Mouse (Mus musculus) T-helper 17 cell (primary cell): ENCODE measurements at regions not wholly inside any gene's neighbourhood (a gene's known extent, or its start where the extent isn't known, plus 50 kb on each side); places are given as distances from the start of the nearest gene placed in this dataset.
"Not testable (repeated sequence)": the region's sequence is repeated elsewhere in the genome, so short reads cannot be mapped to it uniquely, and the experiment has no call there.

Experiments used
- in situ Hi-C, 2 experiments: fragments of 300-600 bp; cut with MboI, MseI; formaldehyde crosslinking; loops; 1 replicate in 1 of 2; 2 replicates in 1 of 2; pipeline ENCODE4 v1.15.1; 2025; ENCODE audit warnings: high pct_unique_total_duplicates in 2 of 2

DNA sequence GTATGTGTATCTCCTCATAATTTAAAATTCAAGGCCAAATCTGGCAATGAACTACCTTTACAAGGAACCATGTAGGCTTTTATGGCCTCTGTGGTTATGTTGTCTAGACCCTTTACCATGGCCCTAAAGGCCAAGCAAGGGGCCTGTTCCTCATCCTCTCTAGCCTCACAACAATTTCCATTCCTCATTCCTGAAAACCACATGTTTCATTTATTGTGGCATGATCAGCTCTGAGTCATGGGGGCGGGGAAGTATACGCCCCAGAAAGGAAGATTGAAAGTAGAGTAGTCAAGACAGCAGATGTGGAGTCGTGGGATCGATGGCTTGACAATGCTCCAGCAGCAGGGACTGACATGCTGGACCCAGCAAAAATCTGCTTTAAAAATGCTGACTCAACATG, 326.8 kb upstream of the Rnf219 start:
- in situ Hi-C loops: no loop called here

DNA sequence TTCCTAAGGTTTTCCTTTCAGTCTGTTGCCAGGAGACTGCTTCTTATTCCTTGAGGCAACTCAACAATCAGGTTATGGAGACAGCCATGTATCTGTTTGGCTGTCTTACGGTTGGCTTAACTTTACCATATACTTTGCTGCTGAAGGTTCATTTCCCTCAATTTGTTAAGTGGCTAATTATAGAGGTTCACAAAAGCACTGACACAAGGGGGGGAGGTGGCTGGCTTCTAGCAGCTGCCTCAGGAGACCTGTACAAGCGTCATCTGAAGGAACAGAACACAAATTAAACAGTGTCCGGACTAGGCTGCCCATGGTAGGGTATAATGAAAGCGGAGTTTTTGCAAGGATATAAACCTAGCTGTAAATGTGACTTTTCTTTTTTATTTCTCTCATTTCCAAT, 305.0 kb upstream of the Rnf219 start:
- in situ Hi-C loops: no loop called here

DNA sequence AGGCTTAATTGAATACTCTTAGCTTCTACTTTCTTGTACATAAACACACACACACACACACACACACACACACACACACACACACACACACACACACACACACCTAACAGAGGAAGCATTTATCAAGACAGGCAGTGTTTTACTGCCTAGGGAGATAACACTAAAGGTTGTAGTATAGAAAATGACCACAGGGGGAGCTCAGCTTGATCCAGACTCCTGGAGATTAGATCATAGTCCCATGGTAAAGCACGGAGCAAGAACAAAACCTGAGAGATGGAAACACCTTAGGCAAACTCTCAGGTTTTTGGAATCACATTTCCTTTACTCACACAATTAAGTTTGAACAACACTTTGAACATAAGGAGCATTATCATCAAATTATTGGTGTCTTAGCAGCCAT, 302.5 kb upstream of the Rnf219 start:
- in situ Hi-C loops: no loop called here

DNA sequence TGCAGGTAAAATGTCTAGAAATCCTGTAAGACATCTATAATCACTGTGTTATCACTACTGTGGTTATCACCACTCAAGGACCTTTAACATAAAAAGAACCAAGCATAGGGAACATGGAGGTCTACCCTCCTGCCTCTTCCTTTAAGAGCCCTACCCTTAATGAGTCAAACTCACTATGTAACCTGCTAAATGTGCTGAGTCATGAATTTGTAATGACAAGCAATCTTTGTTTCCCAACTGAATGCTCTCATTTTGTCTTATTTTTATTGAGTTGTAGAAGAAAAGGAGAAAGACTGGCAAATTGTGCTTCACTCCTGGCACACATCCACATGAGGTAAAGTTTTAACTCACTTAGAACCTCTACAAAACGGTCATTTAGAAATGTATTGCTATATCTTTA, 301.8 kb upstream of the Rnf219 start:
- in situ Hi-C loops: no loop called here

DNA sequence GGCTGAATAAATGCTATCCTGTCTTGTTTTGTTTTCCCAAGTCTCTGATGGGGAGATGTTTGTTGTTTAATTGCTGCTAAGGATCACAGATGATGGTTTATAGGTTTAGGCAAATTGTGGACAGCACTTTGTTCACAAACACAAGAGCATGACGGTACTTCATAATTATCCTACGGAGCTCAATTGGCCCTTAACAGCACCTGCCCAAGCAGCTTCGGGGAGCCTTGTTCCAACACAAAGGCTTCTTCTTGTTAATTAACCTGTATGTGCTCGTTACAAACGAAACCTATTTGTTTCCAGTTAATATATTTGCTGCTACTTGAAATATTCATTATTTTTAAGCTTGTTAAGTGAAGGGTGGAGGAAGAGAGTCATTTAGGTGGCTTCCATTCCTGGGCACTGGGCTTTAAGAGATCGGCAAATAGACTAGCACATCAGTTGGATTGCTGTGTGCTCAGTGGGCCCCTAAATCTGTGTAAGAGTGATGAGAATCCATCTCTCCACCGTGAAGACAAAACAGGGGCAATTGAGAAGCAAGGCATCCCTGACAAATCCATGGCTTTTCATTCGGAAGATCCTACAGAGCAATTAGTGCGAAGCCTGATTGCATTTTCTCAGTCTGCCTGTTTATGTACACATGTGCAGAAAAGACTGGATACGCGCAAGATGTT, 299.6 kb upstream of the Rnf219 start:
- in situ Hi-C loops: no loop called here

DNA sequence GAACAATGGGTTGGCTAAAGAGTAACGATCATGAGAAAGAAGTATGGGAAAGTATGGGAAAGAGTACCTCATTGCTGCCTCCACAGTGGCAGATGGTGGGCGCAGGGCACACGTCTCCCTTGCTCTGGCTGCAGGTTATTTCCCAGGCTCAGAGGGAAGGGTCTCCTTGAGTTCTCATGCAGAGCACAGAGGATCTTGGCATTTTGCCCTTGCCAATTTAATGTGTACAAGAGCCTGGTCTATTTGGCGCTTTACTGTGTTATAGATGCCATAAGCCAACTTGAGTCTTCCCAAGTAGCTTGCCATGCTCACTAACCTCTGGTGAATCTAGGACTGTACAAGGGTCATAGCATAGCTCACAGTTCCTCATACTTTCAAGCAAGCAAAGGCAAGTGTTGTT, 296.7 kb upstream of the Rnf219 start:
- in situ Hi-C loops: loop anchor here (10.0 kb wide), 1 partner anchor 1094 kb away; no protein-coding TSS in a partner anchor

DNA sequence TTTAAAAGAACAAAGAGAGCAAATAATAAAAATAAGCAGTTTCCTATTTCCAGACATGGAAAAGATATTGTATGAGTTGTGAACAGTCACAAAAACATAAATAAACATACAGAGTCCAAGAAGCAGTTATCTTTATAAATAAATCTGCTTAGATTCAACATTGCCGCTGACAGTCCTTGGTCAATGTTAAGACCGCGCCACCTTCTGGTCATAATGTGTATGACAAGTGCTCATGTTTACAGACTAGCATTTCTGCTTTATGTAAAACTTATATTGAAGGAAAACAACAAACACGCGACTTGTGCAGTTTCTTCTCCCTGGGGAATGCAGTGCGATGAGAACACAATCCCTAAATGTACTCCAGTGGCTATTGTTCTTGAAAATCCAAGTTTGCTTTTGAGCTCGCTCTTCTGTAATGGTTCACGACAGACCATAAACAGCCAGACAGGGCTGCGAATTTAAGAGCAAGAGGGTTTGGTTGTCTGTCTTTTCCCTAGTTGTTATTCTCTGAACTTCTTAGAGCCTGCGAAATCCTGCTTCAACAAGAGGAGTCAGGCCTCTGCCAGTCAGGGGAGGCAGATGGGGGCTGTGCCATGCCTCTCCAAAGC, 291.6 kb upstream of the Rnf219 start:
- in situ Hi-C loops: loop anchor here (5.0 to 10.0 kb wide), 3 partner anchors 772 to 1089 kb away; no protein-coding TSS in a partner anchor

DNA sequence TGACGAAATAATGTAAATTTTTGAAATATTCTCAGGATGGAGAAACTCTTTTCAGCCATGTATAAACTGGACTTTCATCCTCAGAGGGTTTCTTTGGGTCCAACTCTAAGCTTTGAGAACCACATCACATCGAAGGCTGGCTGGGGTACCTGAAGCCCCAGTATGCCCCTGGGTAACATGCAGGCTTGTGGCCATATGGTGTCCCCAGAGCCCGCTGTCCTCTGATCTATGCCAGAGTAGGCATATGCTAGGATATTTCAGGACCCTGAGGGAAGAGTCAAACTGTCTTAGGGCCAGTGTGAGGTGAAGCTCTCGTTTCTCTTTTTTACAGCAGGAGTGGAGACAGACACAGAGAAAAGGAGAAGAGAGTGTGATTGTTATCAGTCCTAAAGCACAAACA, 289.6 kb upstream of the Rnf219 start:
- in situ Hi-C loops: loop anchor here (5.0 to 10.0 kb wide), 3 partner anchors 770 to 1087 kb away; no protein-coding TSS in a partner anchor

DNA sequence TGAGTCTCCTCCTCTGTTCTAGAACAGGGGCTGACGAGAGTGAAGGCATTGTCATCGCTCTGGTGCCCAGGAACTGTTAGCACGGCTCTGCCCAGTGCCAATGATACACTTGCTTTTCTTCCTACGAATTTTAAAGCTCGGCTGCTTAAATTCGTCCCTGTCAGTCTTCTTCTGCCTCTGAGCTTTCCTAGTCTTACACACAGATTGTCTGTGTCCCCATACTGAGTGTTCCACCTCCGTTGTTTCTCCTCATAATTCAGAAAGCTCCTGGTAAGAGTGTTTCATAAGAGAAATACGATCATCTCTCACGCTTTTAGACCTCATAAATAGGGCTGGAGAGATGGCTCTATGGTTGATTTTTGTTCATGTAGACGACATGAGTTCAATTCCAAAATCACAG, 282.9 kb upstream of the Rnf219 start:
- in situ Hi-C loops: no loop called here

DNA sequence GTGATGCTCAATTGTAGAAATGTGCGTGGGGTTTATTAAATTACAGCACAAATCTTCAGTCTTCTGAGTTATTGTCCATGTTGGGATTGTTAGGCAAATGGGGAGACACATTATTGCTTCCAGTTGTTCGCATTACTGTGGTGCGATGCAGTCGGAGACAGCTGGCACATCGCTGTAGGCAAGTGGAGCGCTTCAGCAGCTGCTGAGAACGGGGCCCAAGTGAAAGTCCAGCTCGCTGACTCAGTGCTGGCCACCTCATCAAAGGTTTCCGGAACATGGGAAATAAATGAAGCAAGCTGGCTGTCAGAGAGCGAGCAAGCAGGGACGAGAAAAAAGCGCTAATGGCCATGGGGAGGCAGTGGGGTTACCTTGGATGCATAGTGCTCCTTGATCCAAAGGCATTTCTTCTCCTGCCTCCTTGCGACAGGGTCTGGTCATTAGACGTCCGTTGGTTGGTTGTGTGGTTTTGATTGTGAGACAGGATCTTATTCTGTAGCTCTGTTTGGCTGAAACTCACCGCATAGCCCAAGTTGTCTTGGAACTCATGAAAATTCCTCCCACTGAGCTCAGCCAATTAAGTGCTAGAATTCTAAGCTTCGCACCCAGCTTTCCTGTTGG, 274.0 kb upstream of the Rnf219 start:
- in situ Hi-C loops: no loop called here

DNA sequence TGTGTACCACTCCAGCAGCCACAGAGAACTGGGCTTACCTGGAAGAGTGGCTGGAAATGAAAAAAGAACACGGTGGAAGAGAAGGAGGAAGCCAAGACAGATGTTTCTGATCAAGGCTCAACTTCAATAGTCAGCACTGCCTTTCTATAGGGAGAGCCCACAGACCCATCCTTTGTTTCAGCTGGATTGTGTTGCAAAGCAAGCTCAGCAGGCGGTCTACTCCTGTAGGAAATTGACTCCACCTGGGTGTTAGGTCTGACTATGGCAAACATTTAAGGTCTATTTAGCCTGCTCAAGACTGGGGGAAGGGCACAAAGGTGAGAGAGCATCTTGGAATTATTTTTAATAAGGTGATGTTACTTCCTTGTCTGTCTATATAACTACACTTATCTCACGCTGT, 266.9 kb upstream of the Rnf219 start:
- in situ Hi-C loops: no loop called here

DNA sequence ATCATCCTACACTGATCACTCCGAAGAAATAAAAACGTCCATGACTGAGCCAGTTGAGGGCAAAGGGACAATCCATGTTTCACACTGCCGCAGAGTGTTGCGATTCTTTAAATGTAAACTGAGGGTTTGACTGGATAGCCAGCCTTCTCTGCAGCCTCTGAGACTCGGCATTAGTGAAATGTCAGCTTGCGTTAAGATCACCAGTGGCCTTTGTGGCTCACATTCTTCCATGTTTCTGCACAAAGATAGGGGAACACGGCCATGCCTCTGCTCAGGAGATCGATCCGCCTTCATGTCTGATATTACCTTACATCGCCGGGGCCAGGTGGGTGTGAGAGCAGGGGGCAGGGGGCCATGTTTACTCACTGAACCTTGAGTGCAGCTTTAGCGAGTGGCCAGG, 262.6 kb upstream of the Rnf219 start:
- in situ Hi-C loops: no loop called here

DNA sequence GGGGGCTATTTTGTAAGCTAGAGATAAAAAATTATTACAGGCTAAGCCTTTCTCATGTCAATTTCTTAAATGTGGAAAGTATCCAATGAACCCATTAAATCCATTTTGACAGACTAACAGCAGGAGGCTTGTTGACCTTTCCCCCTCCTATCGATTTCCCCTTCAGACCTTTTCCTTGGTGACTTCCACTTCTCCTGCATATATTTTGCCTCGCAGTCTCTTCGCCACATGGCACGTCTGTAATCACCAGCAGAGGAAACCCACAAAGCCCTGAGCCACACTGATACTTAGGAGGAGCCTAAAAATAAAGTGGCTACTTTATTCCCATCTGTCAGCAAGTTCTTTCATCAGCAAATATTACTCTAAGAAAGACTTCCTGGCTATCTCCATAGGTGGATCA, 247.5 kb upstream of the Rnf219 start:
- in situ Hi-C loops: loop anchor here in 1 of 2 experiments (10.0 kb wide), 1 partner anchor 1015 kb away; no protein-coding TSS in a partner anchor

DNA sequence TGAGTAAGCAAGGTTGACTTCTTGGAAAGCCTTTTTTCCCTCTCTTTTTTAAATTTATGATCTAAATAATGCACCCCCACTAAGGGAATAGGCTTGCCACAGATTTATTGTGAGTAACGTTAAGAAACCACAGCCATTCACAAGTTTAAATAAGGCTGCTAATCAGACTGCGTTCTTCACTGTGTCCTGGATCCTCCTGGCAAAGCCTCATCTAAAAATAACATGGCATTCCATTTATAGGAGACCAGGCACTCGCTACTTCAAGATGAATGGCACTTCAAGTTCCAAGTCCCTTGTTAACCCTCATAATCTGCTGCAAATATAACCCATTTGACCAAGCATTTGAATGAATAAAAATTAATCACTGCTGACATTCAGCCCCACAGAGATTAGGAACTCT, 211.8 kb upstream of the Rnf219 start:
- in situ Hi-C loops: loop anchor here in 1 of 2 experiments (10.0 kb wide), 1 partner anchor 1799 kb away; no protein-coding TSS in a partner anchor

DNA sequence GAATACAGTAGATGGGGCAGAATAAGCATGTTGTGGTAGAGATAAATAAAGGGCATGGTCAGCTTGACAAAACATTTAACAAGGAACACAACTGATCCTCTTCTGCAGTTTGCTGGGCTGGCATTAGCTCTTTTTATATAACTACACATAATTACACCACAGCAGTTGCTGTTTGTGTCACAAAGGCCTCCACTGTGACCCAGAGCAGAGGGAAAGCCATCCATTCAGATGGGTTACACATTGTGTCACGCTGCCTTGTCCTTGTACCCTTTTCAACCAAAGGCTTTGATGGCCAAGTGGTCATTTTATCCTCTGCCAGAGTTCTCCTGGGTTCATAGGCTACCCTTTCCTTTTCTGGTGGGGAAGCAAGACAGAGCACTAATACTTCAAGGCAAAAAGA, 209.6 kb upstream of the Rnf219 start:
- in situ Hi-C loops: loop anchor here in 1 of 2 experiments (10.0 kb wide), 1 partner anchor 1797 kb away; no protein-coding TSS in a partner anchor

DNA sequence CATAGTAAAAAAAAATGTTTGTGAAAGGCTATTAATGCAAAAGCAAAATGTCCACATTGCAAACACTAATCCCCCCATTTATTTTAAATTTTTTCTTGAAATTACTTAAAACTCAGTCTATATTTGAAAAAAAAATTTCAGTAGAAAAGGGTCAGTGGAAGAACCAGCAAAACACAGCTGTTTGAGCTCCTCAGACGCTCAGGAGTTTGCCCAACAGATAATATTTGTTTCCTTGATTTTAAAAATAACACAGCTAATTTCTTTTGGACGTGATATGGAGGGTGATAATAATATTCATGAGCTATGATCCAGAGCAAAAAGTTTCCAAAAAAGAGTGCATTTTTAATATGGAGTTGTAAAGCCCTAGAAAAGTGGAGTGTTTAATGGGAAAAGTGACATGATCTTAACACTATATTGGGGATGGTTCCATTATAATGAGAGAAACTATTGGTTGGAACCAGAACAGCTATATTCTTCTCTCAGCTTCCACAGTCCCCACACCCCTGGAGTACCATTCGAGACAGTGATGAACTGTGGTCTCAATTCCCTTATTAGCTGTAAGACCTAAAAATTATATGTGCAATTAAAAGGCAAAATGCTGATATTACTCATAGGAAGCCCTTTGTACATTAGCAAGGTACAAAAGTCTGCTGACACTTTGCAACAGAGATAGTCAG, 209.0 kb upstream of the Rnf219 start:
- in situ Hi-C loops: loop anchor here in 1 of 2 experiments (10.0 kb wide), 1 partner anchor 1797 kb away; no protein-coding TSS in a partner anchor

DNA sequence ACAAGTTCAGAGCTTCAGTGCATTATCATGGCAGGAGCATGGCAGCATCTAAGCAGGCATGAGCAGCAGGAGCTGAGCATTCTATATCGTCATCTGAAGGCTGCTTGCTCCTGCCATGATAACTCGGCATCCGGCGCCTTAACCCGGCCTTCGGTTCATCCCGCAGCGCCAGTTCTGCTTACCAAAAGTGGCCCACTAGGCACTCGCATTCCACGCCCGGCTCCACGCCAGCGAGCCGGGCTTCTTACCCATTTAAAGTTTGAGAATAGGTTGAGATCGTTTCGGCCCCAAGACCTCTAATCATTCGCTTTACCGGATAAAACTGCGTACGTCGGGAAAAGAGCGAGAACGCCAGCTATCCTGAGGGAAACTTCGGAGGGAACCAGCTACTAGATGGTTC, 193.2 kb upstream of the Rnf219 start:
- in situ Hi-C loops: not testable (repeated sequence)

DNA sequence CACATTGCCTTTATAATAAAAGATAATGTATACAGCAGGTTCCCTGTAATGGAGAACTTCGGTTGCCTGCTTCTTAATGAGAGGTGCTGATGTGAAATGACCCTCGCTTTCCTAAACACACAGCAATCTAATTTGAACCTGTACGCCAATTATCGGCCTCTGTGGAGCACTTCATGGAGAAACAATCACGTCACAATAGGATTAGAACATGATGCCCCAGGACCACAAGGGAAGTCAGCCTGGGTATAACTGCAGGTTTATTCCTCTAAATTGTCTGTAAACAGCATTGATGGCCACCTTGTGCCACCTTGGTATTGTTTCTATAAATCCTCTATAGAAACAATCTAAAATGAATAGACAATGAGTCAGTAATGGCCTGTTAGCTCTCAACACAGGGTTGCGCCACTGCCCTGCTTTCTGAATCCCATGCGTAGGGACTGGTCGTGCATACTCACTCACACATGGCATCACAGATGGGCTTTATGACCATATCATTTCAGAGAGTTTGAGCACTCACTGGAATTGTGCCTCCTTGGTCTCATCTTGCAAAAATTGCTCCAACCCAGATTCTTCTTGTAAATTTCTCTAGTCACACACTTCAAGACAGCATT, 179.9 kb upstream of the Rnf219 start:
- in situ Hi-C loops: no loop called here

DNA sequence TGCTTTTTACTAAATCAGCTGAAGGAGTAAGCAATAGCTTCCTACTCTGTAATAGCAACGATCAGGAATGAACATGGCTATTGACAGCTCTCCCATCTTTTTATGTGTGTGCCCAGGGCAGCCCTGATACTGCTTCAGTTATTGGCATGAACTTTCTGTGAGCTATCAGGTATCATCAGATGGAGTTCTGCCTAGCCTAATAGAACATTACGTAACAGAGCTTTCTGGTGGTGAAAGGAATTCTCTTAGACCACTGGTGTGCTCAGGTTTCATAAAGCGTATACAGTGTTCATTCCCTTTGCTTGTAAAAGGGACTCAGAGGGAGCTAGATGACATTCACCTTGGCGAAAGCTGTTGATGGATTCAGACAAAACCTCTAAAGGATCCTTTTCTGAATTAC, 176.5 kb upstream of the Rnf219 start:
- in situ Hi-C loops: no loop called here

DNA sequence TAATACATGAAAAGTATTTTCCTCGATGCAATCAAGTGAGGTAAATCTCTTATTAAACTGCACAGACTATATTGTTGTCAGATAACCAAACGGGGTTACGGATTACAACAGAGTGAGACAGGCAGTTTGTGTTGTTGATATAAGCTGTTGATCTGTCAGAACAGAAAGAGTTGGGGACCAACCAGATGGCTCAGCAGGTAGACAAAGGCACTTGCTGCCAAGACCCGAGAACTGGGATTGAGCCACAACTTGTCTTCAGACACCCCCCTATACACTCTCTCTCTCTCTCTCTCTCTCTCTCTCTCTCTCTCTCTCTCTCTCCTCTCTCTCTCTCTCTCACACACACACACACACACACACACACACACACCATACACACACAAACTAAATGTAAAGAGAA, 172.7 kb upstream of the Rnf219 start:
- in situ Hi-C loops: no loop called here

DNA sequence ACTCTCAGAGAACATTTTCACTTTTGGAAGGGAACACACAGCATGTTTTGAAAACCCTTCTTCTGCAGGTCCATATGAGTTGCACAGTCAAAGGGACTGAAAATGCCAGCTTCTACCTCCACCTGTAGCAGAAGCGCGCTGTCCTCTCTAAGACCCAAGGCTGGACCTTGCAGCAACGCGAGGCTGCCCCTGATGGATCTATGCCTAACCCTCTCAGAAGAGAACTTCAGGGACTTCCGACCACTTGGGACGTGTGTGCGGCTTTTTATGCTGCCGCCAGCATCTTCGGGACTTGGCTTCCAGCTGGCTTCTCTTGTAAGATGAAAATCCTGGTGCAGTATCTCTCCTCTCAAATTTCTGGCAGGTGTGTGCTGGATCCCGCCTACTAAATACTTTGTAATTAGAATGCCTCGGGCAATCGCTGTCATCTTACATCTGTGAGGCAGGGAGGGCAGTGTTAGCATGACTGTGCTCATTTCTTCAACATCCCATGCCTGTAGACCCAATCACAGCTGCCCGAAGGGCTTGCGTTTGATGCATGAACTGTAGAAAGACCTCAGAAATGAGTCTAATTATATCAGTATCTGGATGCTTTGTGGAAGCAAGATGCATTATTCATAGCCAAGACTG, 171.8 kb upstream of the Rnf219 start:
- in situ Hi-C loops: no loop called here
